Mouse (Mus musculus) forebrain, embryonic 10.5 days (tissue): Measurements from ENCODE around the gene Zfp646. TPM values are rescaled to one million over a fixed set of nuclear protein-coding genes. Genes with fewer than 3 reads are reported as not detected.

Source experiments
- DNase-seq: peaks from one replicate; pipeline ENCODE4 v3.0.0-alpha.2; 2017; ENCODE audit warnings: low spot score; ENCODE audit errors: extremely low spot score
- H3K27ac ChIP-seq: fragments of 300-500 bp; sonication (generic); 2 replicates; pipeline ENCODE4 v1.5.1; 2016; ENCODE audit warnings: mild to moderate bottlenecking
- H3K27me3 ChIP-seq: fragments of 300-500 bp; sonication (generic); 2 replicates; pipeline ENCODE4 v1.6.1; 2016; ENCODE audit warnings: mild to moderate bottlenecking; ENCODE audit not compliant: poor library complexity, severe bottlenecking
- H3K36me3 ChIP-seq: fragments of 300-500 bp; sonication (generic); replicated peaks from 2 replicates; pipeline ENCODE4 v1.6.1; 2016; ENCODE audit warnings: mild to moderate bottlenecking, moderate library complexity
- H3K4me1 ChIP-seq: fragments of 300-500 bp; sonication (generic); 2 replicates; pipeline ENCODE4 v1.6.1; 2016
- H3K4me3 ChIP-seq: fragments of 300-500 bp; sonication (generic); 2 replicates; pipeline ENCODE4 v1.5.1; 2016; ENCODE audit warnings: mild to moderate bottlenecking, moderate library complexity
- H3K9me3 ChIP-seq: fragments of 300-500 bp; sonication (generic); 2 replicates; pipeline ENCODE4 v1.6.1; 2016; ENCODE audit warnings: mild to moderate bottlenecking, moderate library complexity
- WGBS: fragments of 180-500 bp; shearing (Covaris S2); methylation state at CpG from one replicate; pipeline ENCODE4 v1.1.7; 2016; 5-methylcytosine and 5-hydroxymethylcytosine counted together
- polyA plus RNA-seq: library from polyadenylated mRNA; unstranded; fragments of >200 nt; fragmentation: Nextera tagmentation; extraction: Ambion mirVana; gene quantifications from 2 replicates; pipeline ENCODE4 v1.2.1, GENCODE M21; 2016

Zfp646 gene
- polyA plus RNA-seq, 1 experiment from 2014 or later = 18.6 TPM

GRCm38 (mm10) chr7:127867641-127868040 lies 8.4 kb upstream of the Zfp646 start:
- Histone ChIP-seq H3K4me3 (no peak overlapping the region), H3K27ac (no peak overlapping the region), H3K9me3 (no peaks in the 10 kb centered on the region), H3K4me1 (no peaks in the 10 kb centered on the region), H3K27me3 (no peaks in the 10 kb centered on the region), H3K36me3 (peaks cover 85% of the 10 kb centered on the region)
- no peak for DNase-seq
- WGBS = 97% methylated on average over 18 of the region's 18 CpGs

DNA sequence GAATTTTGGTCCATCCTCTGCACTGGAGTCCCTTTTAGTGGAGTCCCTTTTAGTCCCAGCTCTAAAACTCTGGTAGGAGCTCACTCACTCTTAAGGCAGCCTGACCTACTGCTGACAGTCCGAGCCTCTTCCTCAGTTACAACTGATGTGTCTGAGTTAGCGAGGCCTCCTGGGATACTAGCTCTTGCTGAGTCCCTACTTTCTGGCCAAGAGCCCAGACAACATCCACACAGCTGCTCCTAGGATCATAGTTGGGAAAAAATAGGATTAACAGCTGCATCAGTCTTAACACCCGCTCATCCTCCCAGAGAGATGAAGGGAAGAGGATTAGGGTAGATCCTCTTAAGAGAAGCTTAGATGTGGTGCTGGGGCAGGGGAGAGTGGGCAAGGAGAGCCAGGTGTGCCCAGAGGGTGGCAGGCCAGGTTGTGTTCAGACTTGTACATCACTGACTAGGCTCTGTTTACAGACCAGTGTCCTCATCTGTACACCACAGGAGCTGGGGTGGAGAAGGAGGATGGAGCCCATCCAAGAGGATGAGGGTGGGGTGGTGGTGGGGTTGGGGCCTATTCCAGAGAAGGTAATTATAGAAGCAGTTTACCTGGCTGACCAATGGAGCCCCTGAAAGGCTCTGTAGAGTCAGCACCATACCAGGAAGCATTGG lies 6.7 kb upstream of the Zfp646 start:
- no peaks in the 10 kb centered on the region for H3K9me3 ChIP-seq
- H3K27me3 ChIP-seq = no peaks in the 10 kb centered on the region
- H3K36me3 ChIP-seq = peaks cover 96% of the 10 kb centered on the region
- WGBS = 87% methylated on average over 3 of the region's 3 CpGs
- DNase-seq = no peak
- H3K4me3 ChIP-seq = no peak overlapping the region; the same call in 1 of the 2 replicates
- peaks cover 14% of the 10 kb centered on the region for H3K4me1 ChIP-seq
- H3K27ac ChIP-seq = no peak overlapping the region

DNA sequence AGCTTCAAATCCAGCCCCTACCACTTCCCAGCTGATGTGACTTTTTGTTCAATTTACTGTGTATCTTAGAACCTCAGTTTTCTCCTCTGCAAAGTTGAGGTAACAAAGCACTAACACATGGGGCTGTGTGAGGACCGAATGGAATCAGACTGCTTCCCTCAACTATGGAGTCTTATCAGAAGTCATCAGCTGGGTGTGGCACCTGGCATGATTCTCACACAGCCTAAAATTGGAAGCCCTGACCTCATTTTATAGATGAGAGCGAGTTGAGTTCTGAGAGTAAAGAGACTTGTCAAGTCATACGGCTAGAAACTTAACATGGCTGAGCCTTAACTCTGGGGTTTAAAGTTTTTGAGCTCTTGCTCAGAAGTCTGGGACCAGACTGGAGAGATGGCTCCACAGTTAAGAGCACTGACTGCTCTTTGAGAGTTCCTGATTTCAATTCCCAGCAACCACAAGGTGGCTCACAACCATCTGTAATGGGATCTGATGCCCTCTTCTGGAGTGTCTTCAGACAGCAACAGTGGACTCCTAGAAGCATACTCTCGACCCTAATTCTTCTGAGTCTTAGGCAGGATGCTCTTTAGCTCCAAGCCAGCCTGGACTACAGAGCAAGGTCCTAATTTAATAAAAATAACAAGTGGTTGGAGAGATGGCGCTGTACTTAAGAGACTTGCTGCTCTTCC lies 5.7 kb upstream of the Zfp646 start:
- no peak for DNase-seq
- WGBS = 85% methylated on average over 5 of the region's 5 CpGs
- no peak overlapping the region for H3K27ac ChIP-seq
- H3K4me3 ChIP-seq = no peak overlapping the region
- H3K4me1 ChIP-seq = peaks cover 18% of the 10 kb centered on the region
- no peaks in the 10 kb centered on the region for H3K9me3 ChIP-seq
- H3K36me3 ChIP-seq = peaks cover 86% of the 10 kb centered on the region
- no peaks in the 10 kb centered on the region for H3K27me3 ChIP-seq

GRCm38 (mm10) chr7:127874812-127875626 lies 1.0 kb upstream of the Zfp646 start:
- Histone ChIP-seq H3K36me3 (peaks cover 64% of the 10 kb centered on the region), H3K4me3 (peak overlapping the region; percentile 93), H3K27me3 (no peaks in the 10 kb centered on the region), H3K27ac (peak overlapping the region; percentile 99), H3K4me1 (peaks cover 27% of the 10 kb centered on the region), H3K9me3 (0 out of 2 replicates have a peak, but pooled peaks cover 4% of the 10 kb centered on the region)
- 5% methylated on average over 20 of the region's 20 CpGs for WGBS
- DNase-seq = no peak

DNA sequence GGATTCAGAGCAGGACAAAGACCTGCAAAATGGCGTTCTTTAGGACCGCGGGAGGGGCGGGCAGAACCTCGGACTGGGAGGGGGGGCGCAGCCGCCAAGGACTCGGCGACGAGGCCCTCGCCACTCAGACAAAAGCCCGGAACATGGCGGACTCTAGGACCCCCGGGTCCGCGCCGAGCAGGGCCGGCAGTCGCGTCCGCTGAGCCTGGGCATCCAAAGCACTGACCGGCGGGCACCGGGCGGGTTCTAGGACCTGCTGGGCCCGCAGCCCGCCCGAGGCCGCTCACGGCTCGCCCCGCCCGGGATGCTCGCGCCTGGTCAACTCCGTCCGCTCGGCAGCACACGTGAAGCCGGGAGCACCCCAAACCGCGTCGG lies 407 bp upstream of the Zfp646 start:
- Histone ChIP-seq H3K4me3 (peak overlapping the region; percentile 93), H3K36me3 (peaks cover 64% of the 10 kb centered on the region), H3K27me3 (no peaks in the 10 kb centered on the region), H3K9me3 (0 out of 2 replicates have a peak, but pooled peaks cover 4% of the 10 kb centered on the region), H3K27ac (peak overlapping the region; percentile 99), H3K4me1 (peaks cover 27% of the 10 kb centered on the region)
- under 1% methylated on average over 37 of the region's 43 CpGs for WGBS
- peak; percentile 99 for DNase-seq

DNA sequence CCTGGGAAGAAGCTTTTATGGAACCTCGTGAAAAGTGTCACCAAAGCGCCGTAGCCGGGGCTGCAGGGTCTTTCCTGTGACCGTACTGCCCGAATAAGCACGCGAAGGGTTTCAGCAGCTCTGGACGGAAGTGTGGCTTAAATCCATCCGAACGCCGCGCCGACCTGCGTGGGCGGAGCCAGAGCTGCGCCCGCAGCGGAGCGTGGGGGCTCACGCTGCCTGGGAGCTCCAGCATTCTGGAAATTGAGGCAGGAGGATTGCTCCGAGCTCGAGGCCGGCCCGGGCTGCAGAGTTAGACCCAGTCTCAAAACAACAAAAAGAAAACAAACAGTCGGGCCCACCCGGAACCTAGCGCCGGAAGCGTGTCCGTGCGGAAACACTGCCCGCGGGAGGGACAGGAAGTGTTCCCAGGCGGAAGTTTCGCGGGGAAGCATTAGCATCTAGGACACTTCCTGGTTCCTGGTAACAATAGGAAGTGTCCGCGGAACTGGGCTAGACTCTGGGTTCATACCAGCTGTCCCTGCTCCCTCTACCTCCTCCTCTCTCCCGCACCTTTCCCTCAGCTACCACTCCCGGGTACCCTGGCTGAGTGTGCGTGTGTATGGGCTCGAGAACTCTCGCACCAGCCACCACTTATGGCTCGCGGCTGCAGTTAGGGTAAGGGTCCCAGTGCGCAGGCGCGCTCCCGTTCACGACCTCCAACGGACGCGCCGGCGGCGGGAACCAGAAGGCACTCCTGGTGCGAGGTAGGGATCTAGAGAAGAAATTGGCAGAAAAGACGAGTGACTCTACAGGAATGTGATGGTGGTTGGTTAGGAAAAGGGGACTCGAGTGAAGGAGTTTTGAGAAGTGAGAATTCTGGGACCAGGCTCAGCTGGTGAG lies 687 bp downstream of the Zfp646 start, which contains the start of gene Zfp668:
Zfp668 (minus strand) TSS at position 362 of the 882 bp plus-strand sequence.
- H3K27ac ChIP-seq = peak within 1 kb of the TSS; percentile 99
- H3K27me3 ChIP-seq = no peaks in the 10 kb centered on the region
- H3K4me1 ChIP-seq = peaks cover 27% of the 10 kb centered on the region
- H3K36me3 ChIP-seq = peaks cover 64% of the 10 kb centered on the region
- H3K4me3 ChIP-seq = peak within 1 kb of the TSS; percentile 93
- 0 out of 2 replicates have a peak, but pooled peaks cover 4% of the 10 kb centered on the region for H3K9me3 ChIP-seq
- peak; percentile 93 for DNase-seq
- under 1% methylated on average over 60 of the region's 60 CpGs for WGBS

DNA sequence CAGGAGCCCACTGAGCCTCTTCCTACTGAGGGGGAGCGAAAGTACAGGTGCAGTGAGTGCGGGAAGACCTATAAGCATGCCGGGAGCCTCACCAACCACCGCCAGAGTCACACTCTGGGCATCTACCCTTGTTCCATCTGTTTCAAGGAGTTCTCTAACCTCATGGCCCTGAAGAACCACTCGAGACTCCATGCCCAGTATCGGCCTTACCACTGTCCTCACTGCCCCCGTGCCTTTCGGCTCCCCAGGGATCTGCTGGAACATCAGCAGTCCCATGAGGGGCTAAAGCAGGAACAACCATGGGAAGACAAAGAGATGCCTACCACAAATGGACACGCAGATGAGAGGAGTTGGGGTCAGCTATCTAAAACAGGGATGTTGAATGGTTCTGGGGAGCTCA lies 3.3 kb downstream of the Zfp646 start:
- H3K27ac ChIP-seq = no peak overlapping the region
- H3K4me1 ChIP-seq = peaks cover 24% of the 10 kb centered on the region
- no peak for DNase-seq
- 97% methylated on average over 9 of the region's 9 CpGs for whole genome bisulfite sequencing
- H3K36me3 ChIP-seq = peaks cover 67% of the 10 kb centered on the region
- H3K9me3 ChIP-seq = 0 out of 2 replicates have a peak, but pooled peaks cover 4% of the 10 kb centered on the region
- peak overlapping the region; percentile 12; the same call in 1 of the 2 replicates for H3K4me3 ChIP-seq
- H3K27me3 ChIP-seq = no peaks in the 10 kb centered on the region

- H3K27ac ChIP-seq = no peak overlapping the region
- H3K4me3 ChIP-seq = no peak overlapping the region
- peaks cover 78% of the 10 kb centered on the region for H3K36me3 ChIP-seq
- 0 out of 2 replicates have a peak, but pooled peaks cover 4% of the 10 kb centered on the region for H3K9me3 ChIP-seq
- H3K27me3 ChIP-seq = no peaks in the 10 kb centered on the region
- peaks cover 28% of the 10 kb centered on the region for H3K4me1 ChIP-seq
- DNase-seq = no peak
- 90% methylated on average over 12 of the region's 12 CpGs for WGBS
Measured at GRCm38 (mm10) chr7:127880431-127880830, 4.4 kb downstream of the Zfp646 start.

- no peaks in the 10 kb centered on the region for H3K27me3 ChIP-seq
- H3K27ac ChIP-seq = no peak overlapping the region
- H3K9me3 ChIP-seq = no peaks in the 10 kb centered on the region
- H3K36me3 ChIP-seq = peaks cover 100% of the 10 kb centered on the region
- H3K4me1 ChIP-seq = peaks cover 19% of the 10 kb centered on the region
- no peak for DNase-seq
- no peak overlapping the region for H3K4me3 ChIP-seq
- WGBS = 84% methylated on average over 6 of the region's 6 CpGs
Measured at GRCm38 (mm10) chr7:127885951-127886350, 9.9 kb downstream of the Zfp646 start.

- no peak for DNase-seq
- no peak overlapping the region for H3K4me3 ChIP-seq
- 92% methylated on average over 6 of the region's 6 CpGs for WGBS
- no peak overlapping the region for H3K27ac ChIP-seq
- H3K36me3 ChIP-seq = peaks cover 98% of the 10 kb centered on the region
- no peaks in the 10 kb centered on the region for H3K27me3 ChIP-seq
- H3K9me3 ChIP-seq = no peaks in the 10 kb centered on the region
- peaks cover 19% of the 10 kb centered on the region for H3K4me1 ChIP-seq
Measured at GRCm38 (mm10) chr7:127886551-127886950, 10.5 kb downstream of the Zfp646 start.

GRCm38 (mm10) chr7:127887191-127887590 lies 11.2 kb downstream of the Zfp646 start:
- H3K27ac ChIP-seq = no peak overlapping the region
- no peaks in the 10 kb centered on the region for H3K9me3 ChIP-seq
- 93% methylated on average over 8 of the region's 8 CpGs for WGBS
- H3K27me3 ChIP-seq = no peaks in the 10 kb centered on the region
- peaks cover 98% of the 10 kb centered on the region for H3K36me3 ChIP-seq
- H3K4me1 ChIP-seq = peaks cover 19% of the 10 kb centered on the region
- no peak overlapping the region for H3K4me3 ChIP-seq
- no peak for DNase-seq

DNA sequence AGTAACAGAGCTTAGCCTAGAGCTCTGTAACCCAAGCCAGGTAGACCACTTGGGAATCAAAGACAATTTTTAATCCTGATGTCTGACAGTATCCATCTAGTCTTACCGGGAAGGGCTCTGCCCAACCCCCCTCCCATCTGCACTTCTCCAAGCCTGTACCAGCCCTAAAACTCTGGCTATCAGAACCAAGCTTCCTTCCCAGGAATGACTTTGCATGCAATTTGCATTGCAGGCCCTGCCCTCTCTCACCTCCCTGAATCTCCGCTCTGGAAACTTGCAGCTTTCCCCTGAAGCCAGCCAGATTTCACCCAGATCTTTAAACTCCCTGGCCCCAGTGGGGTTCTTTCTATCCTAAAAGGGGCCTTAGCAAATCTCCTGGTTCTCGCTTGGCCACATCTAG lies 11.8 kb downstream of the Zfp646 start:
- H3K4me1 ChIP-seq = peaks cover 15% of the 10 kb centered on the region
- no peaks in the 10 kb centered on the region for H3K9me3 ChIP-seq
- DNase-seq = no peak
- H3K4me3 ChIP-seq = no peak overlapping the region
- H3K36me3 ChIP-seq = peaks cover 98% of the 10 kb centered on the region
- 89% methylated on average over 3 of the region's 3 CpGs for WGBS
- no peak overlapping the region for H3K27ac ChIP-seq
- H3K27me3 ChIP-seq = no peaks in the 10 kb centered on the region
